Mouse (Mus musculus) kidney, adult 2 months (tissue): ENCODE measurements at regions not wholly inside any gene's neighbourhood (a gene's known extent, or its start where the extent isn't known, plus 50 kb on each side); places are given as distances from the start of the nearest gene placed in this dataset.

Source experiments
- CTCF ChIP-seq: fragments of 200-500 bp; conservative IDR thresholded peaks from 2 replicates; pipeline ENCODE4 v1.5.1; 2011; ENCODE audit warnings: low read depth, mild to moderate bottlenecking, control low read depth, low read length, moderate library complexity, mixed read lengths; ENCODE audit not compliant: insufficient read depth, insufficient read length
- POLR2A ChIP-seq: fragments of 200-500 bp; IDR thresholded peaks from one replicate; pipeline ENCODE4 v1.6.1; 2011; ENCODE audit warnings: low read depth, low read length, control low read depth

GRCm38 (mm10) chr15:94006082-94006481 is 410.4 kb upstream of the Prickle1 start:
- TF ChIP-seq CTCF (no peak), POLR2A (no peak)
